7 mouse cellular contexts compared by ENCODE assay signal in genomic region chr8:11278101-11278611, GRCm38 (mm10). TPM values are rescaled to one million over a fixed set of nuclear protein-coding genes. Genes with fewer than 3 reads are reported as not detected.
A peak's percentile ranks its signal among the peaks of the same experiment; 100 is the strongest.
DNase-seq lines count a peak whose midpoint lies in the region; ATAC-seq and TF ChIP-seq lines count a peak whose summit lies in the region.

No protein-coding gene starts in this region.

- no peak for TF ChIP-seq POLR2A in testis, adult 2 months (IDR thresholded peaks at IDR 0.05; ENCODE audit: control insufficient read depth, low read depth, low read length)

- H3K4me3 ChIP-seq in testis, adult 2 months (ENCODE audit: control insufficient read depth, low read depth, low read length) = no peak overlapping the region
- no peak overlapping the region for H3K4me3 ChIP-seq in kidney, embryonic 16.5 days (ENCODE audit: low read length)
- H3K4me3 ChIP-seq in neural tube, embryonic 15.5 days (replicated peaks) = no peak overlapping the region

- no peak for ATAC-seq in kidney, embryonic 16.5 days (ENCODE audit: low FRiP score, low TSS enrichment)
- no peak for ATAC-seq in neural tube, embryonic 15.5 days (ENCODE audit: low FRiP score)
- ATAC-seq in erythroid progenitor cell, adult 5-6 weeks (replicated peaks; ENCODE audit: low FRiP score, poor library complexity, severe bottlenecking) = no peak

- peak overlapping the region; percentile 28 for H3K27ac ChIP-seq in testis, adult 2 months (ENCODE audit: control insufficient read depth, insufficient read depth, low read depth, low read length)
- H3K27ac ChIP-seq in kidney, embryonic 16.5 days (ENCODE audit: low read length) = peak overlapping the region; percentile 85
- peak overlapping the region; percentile 61 for H3K27ac ChIP-seq in neural tube, embryonic 15.5 days (replicated peaks)

- no peaks in the 10 kb centered on the region for H3K9me3 ChIP-seq in kidney, embryonic 16.5 days (ENCODE audit: low read length)
- H3K9me3 ChIP-seq in neural tube, embryonic 15.5 days (replicated peaks) = no peaks in the 10 kb centered on the region

- no peaks in the 10 kb centered on the region for H3K36me3 ChIP-seq in testis, adult 2 months (ENCODE audit: control insufficient read depth, insufficient read depth, low read length)
- H3K36me3 ChIP-seq in kidney, embryonic 16.5 days (ENCODE audit: insufficient read depth, low read length) = 0 out of 2 replicates have a peak, but pooled peaks cover 3% of the 10 kb centered on the region
- no peaks in the 10 kb centered on the region for H3K36me3 ChIP-seq in neural tube, embryonic 15.5 days

- no peak for TF ChIP-seq CTCF in testis, adult 2 months (IDR thresholded peaks at IDR 0.05; ENCODE audit: control insufficient read depth, insufficient read depth, insufficient replicate concordance, low read depth, low read length)

- H3K4me1 ChIP-seq in testis, adult 2 months (ENCODE audit: control insufficient read depth, insufficient read depth, low read length) = no peaks in the 10 kb centered on the region
- H3K4me1 ChIP-seq in kidney, embryonic 16.5 days (ENCODE audit: insufficient read depth, low read length) = peaks cover 71% of the 10 kb centered on the region
- peaks cover 22% of the 10 kb centered on the region for H3K4me1 ChIP-seq in neural tube, embryonic 15.5 days

- WGBS in kidney, embryonic 16.5 days = 48% methylated on average over 4 of the region's 4 CpGs
- 53% methylated on average over 4 of the region's 4 CpGs for WGBS in neural tube, embryonic 15.5 days

- no peak overlapping the region for H3K4me2 ChIP-seq in kidney, embryonic 16.5 days (replicated peaks; ENCODE audit: low read depth, low read length)
- no peak overlapping the region for H3K4me2 ChIP-seq in neural tube, embryonic 15.5 days

- no peaks in the 10 kb centered on the region for H3K27me3 ChIP-seq in testis, adult 2 months (ENCODE audit: control insufficient read depth, insufficient read depth, low read length)
- no peaks in the 10 kb centered on the region for H3K27me3 ChIP-seq in kidney, embryonic 16.5 days (ENCODE audit: insufficient read depth, low read length)
- no peaks in the 10 kb centered on the region for H3K27me3 ChIP-seq in neural tube, embryonic 15.5 days (replicated peaks)

- 0 out of 2 replicates have a peak overlapping the region, but pooled peaks have one; percentile 23 for H3K9ac ChIP-seq in kidney, embryonic 16.5 days (replicated peaks; ENCODE audit: low read length)
- no peak overlapping the region for H3K9ac ChIP-seq in neural tube, embryonic 15.5 days (replicated peaks)

- DNase-seq in testis, postnatal 14 days (ENCODE audit: low spot score) = no peak
- peak; percentile 74 for DNase-seq in heart, adult 8-10 months (ENCODE audit: low spot score)
- no peak for DNase-seq in spleen, adult 12 weeks (ENCODE audit: low spot score)

RNA-seq across cellular contexts. Expression of gene Col4a2, which starts 34.4 kb away (rescaled TPM):
- 8.4 and 9.0 TPM in 2 replicates for polyA plus RNA-seq in testis, adult 2 months (2012; rRNA removed)
- total RNA-seq in heart, adult 8-10 months (2022) = 100 to 1,000 TPM in 3 of 4 experiments, 10 to 100 TPM in 1; 93.1 to 141 (median 113) TPM
- 121 and 126 TPM in 2 replicates for polyA plus RNA-seq in kidney, embryonic 16.5 days (2015; fragmentation: Nextera tagmentation; extraction: Ambion mirVana)
- polyA plus RNA-seq in neural tube, embryonic 15.5 days (2015; fragmentation: Nextera tagmentation; extraction: Ambion mirVana) = 35.4 and 43.7 TPM in 2 replicates
- total RNA-seq in erythroid progenitor cell, adult 5-6 weeks (2015; ENCODE audit: low replicate concordance) = not detected in 2 replicates
- total RNA-seq in erythroid progenitor cell, adult 5-6 weeks (2017; ENCODE audit: low replicate concordance) = 0.23 and 0.39 TPM in 2 replicates

RNA-seq across cellular contexts. Expression of gene Col4a1, which starts 34.5 kb away (rescaled TPM):
- 17.8 and 18.8 TPM in 2 replicates for polyA plus RNA-seq in testis, adult 2 months (2012; rRNA removed)
- 100 to 1,000 TPM; 136 to 221 (median 183) TPM for total RNA-seq in heart, adult 8-10 months (2022)
- 382 and 440 TPM in 2 replicates for polyA plus RNA-seq in kidney, embryonic 16.5 days (2015; fragmentation: Nextera tagmentation; extraction: Ambion mirVana)
- polyA plus RNA-seq in neural tube, embryonic 15.5 days (2015; fragmentation: Nextera tagmentation; extraction: Ambion mirVana) = 79.3 and 96.2 TPM in 2 replicates
- 1.1 TPM in 1 of 2 replicates, not detected in the other for total RNA-seq in erythroid progenitor cell, adult 5-6 weeks (2015; ENCODE audit: low replicate concordance)
- total RNA-seq in erythroid progenitor cell, adult 5-6 weeks (2017; ENCODE audit: low replicate concordance) = 0.39 TPM in 1 of 2 replicates, not detected in the other

Comparison
In these comparisons a context has a peak if more than half of its experiments do, and no peak if none do; other contexts are left out.
1. H3K27ac ChIP-seq: peak in every context shown above with its lines; median percentile 85 in kidney, embryonic 16.5 days; 61 in neural tube, embryonic 15.5 days; 28 in testis, adult 2 months.